Mouse (Mus musculus): ENCODE results near the gene Sema3b.

Gene Sema3b

GRCm38 (mm10) chr9:107548820-107549219, 60.2 kb downstream of the Sema3b start:
- DNase-seq (ENCODE audit: low read depth, low spot score), result no peak

GRCm38 (mm10) chr9:107547957-107548356, 61.1 kb downstream of the Sema3b start:
- DNase-seq (ENCODE audit: low read depth, low spot score), result no peak
